Mouse (Mus musculus) heart, adult 10 weeks (tissue): ENCODE measurements around the gene Nfe2l1. TPM values are rescaled to one million over a fixed set of nuclear protein-coding genes. Genes with fewer than 3 reads are reported as not detected.

Experiments used
- polyA plus RNA-seq: library from polyadenylated mRNA; stranded (reverse); fragments of 350-450 nt; fragmentation: Illumina TruSeq; extraction: RNeasy Lipid Tissue Mini Kit (QIAGEN cat#74804); gene quantifications from one replicate; pipeline ENCODE4 v1.2.3, GENCODE M21; 2014; ENCODE audit warnings: low read depth, low replicate concordance

The Nfe2l1 gene
- 353 TPM for polyA plus RNA-seq

DNA sequence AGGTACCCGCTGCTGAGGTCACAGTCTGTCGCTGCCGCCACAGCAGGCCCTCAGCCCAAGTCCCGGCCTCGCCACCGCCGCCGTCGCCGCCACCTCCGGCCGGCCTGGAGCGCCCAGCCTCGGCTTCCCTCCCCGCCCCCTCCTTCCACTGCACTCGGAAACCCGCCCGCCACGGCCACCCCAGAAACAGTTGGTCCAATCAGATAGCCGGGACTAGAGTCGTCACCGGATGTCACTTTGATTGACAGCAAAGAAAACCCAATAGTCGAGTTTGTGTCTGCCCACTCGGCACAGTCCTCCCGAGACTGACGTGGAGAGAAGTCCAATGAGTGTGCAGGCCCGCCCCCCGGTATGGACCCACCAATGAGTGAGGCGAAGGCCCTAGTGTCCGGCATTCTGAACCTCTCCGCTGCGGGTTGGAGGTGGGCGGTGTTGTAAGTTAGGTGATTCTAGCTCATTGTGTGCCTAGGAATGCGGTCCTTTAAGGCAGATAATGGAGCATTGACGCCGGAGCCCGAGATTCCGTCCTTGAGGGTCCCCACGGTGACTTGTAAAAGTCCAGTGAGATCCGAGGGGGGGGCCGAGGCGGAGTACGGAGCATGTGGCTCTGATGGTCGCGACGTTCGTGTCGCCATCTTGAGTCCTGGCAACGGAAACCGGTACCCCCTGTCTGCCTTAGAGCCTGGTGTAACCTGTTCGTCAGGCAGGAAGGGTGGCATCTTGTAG is at the start of gene Nfe2l1:
TSS of gene Nfe2l1 (minus strand) at position 156 of the 726 bp plus-strand sequence.

DNA sequence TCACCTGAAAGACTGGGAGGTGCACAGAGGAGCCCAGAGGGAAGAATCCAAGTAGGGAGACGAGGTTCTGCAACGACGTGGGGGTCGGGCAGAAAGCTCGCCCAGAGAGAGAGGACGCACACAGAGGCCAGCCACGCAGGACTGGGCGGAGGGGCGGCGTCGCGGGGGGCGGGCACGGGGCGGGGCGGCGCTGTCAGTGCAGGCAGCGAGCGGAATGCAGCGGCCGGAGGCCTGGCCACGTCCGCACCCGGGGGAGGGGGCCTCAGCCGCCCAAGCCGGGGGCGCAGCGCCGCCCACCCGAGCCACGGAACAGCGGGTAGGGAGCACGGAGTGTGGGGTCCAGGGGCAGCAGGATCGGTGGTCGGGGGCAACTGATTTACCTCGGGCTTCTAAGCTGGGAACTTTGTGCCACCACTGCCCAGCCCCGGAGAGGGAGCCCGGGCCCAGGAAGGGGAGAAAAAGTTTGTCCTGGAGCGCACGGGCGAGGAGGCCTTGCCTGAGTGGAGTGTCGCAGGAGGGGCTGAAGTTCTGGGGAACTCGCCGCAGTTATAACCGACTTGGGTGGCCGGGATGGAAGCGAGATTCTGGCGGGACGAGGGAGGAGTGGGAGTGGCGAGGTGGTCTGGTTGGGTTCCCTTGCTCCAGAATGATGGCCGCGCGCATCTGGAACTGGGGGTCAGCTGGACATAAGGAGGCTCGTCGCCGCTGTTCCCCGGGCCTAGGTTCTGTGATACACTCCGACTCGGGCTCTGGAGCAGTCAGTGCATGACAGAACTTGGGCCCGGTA is 20.1 kb upstream of the Nfe2l1 start, which contains the start of gene Copz2:
TSS of gene Copz2 (plus strand) at position 190 of the 787 bp plus-strand sequence.

DNA sequence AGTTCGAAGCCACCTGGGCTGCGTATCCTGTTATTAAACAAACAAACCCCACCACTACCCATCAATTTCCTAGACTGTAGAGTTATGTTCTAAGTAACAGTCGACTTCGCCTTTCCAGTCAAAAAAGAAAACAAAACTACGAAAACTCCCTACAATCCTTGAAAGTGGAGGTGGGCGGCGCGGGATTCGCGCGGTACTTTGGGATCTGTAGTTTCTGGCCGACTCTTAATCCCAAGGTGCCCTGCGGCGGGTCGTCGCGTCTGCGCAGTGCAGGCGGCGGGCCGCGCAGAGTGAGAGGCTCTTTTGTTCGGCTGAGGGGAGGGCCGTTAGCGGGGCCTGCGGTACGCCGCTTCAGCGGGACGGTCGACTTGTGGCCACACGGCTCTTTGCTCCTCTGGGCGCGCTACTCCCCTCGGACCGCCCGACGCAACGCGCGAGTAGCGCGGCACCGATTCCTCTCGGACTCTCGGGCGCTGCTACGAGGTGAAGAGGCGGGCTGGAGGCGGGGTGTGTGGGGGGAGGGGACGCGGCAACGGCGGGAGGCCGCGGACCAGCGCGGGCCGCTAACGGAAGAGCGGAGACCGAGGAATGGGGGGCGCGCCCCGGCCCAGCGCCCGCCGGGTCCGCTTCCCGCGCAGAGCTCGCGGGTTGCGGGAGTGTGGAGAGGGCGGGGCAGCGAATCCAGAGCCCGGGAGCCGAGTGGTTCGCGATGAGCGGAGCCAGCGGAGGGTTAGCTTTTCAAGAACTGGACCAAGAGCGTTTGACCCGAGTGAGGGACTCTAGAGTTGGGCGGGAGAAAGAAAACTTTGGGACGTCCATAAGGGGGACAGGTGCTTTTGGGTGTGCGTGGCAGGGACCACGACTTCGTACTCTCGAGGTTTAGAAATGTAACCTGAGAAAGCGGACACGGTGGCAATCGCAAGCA is 40.6 kb downstream of the Nfe2l1 start, which contains the start of gene Cbx1:
TSS of gene Cbx1 (plus strand) at position 257 of the 925 bp plus-strand sequence.

DNA sequence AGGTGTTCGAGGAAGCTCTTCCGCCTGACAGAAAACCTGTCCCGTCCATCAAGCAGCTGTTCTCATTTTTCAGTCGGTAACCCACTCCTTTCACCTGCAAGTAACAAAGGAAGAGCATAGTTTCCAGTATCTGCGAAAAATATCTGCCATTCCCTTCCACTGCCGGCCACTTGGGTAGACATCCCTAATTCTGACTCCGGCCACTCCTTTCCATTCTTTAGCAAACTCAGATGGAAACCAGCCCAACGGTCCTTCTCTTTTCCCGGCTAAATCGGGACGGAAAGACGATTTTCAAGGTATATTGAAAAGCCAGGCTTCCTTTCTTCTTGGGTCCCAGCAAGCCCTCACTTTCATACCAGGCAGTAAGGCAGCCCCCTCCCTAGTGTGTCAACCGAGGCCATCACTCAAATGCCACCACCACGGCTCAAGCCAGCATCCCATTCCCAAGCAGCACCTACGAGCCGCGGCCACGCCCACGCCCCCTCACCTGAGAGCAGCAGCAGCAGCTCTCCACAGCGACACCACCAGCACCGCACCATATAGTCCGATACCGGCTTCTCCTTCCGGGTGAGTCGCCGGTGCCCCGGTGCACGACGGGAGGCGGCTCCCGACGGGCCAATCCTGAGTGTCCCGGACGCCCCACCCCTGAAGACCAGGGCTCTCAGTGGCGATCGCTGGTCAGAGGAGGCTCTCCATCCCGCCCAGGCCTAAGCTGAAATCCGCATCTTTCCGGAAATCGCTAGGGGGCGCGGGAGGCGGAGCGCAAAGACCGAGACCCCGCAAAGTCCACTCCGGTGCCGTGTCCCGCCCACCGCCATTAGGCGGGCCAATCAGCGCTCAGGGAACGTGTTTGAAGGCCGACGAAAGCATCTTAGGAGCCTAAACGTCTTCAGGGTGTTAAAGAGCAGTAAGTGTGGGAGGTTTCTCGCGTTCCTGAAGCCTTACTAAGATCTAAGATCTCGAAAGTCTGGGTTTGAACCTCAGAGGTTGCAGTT is 52.5 kb downstream of the Nfe2l1 start, which contains the start of gene Snx11:
TSS of gene Snx11 (minus strand) at position 592 of the 995 bp plus-strand sequence.

Other genes with a start within 250 kb of the Nfe2l1 start
- 16.5 TPM for gene Snx11, start 52.4 kb downstream of the Nfe2l1 start, polyA plus RNA-seq
- gene Cbx1, start 40.8 kb downstream of the Nfe2l1 start, polyA plus RNA-seq, result 35.7 TPM
- gene Copz2, start 19.9 kb upstream of the Nfe2l1 start, polyA plus RNA-seq, result 60.7 TPM
- gene Cdk5rap3, start 86.5 kb upstream of the Nfe2l1 start, polyA plus RNA-seq, result 26.2 TPM
- gene Prr15l, start 98.1 kb upstream of the Nfe2l1 start, polyA plus RNA-seq, result 1.5 TPM
- gene Pnpo, start 114.0 kb upstream of the Nfe2l1 start, polyA plus RNA-seq, result 23.2 TPM
- 10.9 TPM for gene Sp2, start 153.0 kb upstream of the Nfe2l1 start, polyA plus RNA-seq
- gene Sp6, start 183.4 kb upstream of the Nfe2l1 start, polyA plus RNA-seq, result 0.37 TPM
- gene Scrn2, start 200.0 kb upstream of the Nfe2l1 start, polyA plus RNA-seq, result 15.2 TPM
- 0.34 TPM for gene Lrrc46, start 211.4 kb upstream of the Nfe2l1 start, polyA plus RNA-seq
- 65.6 TPM for gene Mrpl10, start 211.6 kb upstream of the Nfe2l1 start, polyA plus RNA-seq
- 3.7 TPM for gene Osbpl7, start 220.7 kb upstream of the Nfe2l1 start, polyA plus RNA-seq